Mouse (Mus musculus): ENCODE data around the gene Grwd1.

GRCm38 (mm10) chr7:45869107-45869670 is 38.4 kb upstream of the Grwd1 start:
- no peak for TF ChIP-seq POLR2A (IDR thresholded peaks at IDR 0.05; ENCODE audit: control insufficient read depth, low read depth, low read length)
- no peak for TF ChIP-seq CTCF (IDR thresholded peaks at IDR 0.05; ENCODE audit: control insufficient read depth, insufficient read depth, insufficient replicate concordance, low read depth, low read length)
